Mouse (Mus musculus) spleen, postnatal 4 days (tissue): ENCODE results near the gene Ubl3.
A peak's percentile ranks its signal among the peaks of the same experiment; 100 is the strongest.

Source experiments
- DNase-seq, 2 experiments: peaks; one replicate each; pipeline ENCODE4 v3.0.0; 2022; ENCODE audit warnings: low spot score in 2 of 2

Gene Ubl3

DNA sequence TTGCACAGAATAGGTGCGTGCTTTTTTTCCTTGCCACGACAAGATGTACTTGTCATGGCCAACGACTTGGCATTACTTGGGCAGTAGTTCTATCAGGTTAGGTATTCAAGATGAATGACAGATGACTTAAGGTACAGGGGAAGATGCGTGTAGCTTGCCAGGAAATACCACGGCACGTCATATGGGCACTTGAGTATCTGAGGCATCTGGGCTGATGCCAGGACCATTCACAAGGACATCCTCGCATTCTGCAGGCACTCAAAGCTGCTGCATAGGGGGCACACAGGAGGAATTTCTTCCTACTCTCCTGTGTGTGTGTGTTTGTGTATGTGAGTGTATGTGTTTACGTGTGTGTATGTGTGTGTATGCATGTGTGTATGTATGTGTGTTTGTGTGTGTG is 9.6 kb upstream of the Ubl3 start:
- no peak for DNase-seq

DNA sequence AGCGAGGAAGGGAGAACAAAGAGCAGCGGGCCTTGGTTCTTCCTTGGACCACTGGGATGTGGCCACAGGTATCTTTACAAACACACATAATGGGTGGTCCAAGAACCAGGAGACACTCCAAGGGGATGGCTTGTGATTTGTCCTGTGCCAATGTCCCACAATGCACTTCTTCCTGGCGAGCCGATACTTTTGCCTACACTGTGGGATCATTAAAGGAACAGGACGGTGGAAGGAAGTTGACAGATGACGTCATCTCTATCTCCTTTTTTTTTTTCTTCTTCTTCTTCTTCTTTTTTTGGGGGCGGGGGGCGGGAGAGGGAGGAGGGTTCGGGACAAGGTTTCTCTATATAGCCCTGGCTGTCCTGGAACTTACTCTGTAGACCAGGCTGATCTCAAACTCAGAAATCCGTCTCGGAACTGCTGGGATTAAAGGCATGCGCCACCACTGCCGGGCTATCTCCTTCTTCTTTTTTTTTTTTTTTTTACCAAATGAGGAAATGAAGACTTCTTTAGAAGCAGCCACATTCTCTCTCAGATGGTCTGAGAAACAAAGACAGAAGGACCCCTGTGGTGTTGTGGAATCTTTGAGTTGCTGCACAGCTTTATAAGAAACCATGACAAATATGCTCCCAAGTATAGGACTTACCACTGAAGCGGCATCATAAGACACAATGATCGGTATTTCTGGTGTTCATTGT is 6.8 kb upstream of the Ubl3 start:
- no peak for DNase-seq

DNA sequence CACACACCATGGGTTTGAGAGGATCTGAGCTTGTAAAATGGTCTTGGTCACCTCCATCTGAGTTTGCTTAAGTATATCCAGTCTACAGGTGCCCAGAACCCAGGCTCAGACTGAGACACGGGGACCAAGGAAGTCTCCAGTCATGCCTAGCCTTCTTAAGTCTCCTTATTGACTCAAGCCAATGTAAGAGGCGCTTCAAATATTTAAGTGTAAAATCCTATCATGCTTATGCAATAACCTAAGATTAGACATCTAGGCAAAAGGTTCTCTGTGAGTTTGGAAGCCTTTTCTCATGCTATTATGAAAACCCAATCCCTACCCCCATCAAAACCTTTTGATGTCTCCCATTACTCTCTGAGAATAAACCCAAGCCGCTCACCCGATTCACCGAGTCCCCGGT is 5.9 kb upstream of the Ubl3 start:
- no peak for DNase-seq

DNA sequence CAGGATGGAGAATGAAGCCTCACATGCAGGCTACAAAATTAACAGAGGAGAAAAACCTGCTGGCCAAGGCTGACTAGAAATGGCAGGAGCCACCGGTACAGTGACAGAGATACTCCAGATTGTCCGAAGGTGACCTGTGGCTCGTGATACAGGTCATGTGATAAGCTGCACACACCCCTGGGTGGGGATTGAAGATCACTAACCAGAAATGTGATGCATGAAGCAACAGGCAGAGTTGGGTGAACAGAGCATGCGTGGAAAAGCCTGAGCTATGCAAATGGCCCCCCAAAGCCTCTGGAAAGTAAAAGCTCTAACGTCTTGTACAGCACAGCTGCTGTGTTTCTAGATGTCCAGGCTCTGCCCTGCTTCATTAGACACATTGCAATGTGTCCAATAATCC is 3.9 kb upstream of the Ubl3 start:
- DNase-seq = peak in 1 of 2 experiments; percentile 38

DNA sequence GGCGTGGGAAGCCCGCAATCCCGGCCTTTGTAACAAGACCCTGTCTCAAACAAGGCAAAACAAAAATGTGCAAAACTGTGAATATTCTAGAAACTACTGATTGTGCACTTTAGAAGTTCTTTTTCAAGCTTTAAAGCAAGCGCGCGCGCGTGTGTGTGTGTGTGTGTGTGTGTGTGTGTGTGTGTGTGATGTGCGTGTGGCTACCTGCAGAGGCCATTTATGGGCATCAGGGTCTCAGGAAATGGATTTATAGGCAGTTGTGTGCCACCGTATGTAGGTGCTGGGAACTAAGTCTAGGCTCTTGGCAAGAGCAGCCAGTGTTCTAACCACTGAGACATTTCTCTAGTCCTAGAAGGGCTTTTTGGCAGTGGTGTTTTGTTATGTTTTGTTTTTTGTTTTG is 2.6 kb upstream of the Ubl3 start:
- no peak for DNase-seq

DNA sequence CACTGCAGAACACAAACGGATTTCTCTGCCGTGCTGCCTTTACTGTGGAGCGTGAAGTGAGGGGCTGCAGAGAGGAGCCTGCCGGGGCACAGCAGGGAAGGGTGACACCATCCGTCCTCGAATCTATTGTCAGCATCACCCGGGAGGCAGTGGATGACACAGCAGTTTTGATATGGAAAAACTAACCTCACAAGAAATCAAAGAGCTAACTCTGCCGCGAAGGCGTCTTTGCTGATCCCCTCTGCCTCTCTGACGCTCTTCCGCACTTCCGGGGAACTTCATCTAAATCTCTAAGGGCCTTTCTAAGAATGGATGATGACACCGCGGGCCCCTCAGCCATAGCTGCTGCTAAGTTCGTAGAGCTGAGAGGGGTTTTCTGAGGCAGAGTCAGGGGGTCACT is 2.1 kb upstream of the Ubl3 start:
- DNase-seq = no peak

DNA sequence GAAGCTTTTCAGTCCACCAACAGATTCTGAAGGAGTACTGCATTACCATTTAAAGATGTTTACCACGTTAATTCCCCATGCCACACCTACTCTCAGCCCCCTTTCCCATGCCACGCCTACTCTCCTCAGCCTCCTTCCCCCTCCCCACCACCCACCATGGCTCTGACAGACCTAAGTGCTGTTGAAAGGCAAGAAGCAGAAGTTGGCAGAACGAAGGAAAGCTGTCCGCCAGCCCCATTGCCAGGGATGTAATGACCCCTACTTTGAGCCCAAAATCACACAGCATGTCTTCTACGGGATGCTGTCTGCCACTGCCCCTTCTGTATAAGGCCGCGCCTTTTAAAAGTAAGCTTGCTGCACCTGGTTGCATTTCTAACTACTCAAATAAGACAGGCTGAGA is 1.7 kb upstream of the Ubl3 start:
- no peak for DNase-seq

DNA sequence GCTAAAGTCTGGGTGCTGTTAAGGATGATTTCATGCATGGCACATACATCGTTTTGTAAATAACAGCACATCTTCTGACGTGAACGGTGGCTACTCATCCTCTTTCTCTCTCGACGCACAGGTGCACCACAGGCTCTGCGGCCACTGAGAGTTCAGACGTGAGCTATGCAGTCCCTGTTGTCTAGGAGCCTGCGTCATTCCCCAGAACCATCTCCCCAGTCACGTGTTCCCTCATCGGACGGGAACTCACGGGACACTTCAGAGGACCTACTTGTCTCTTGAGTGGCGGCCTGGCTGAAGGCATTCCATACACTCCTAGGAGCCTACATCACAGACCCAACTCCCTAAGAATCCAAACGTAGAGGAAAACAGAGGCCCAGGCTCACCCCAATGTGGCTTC is 1.1 kb upstream of the Ubl3 start:
- DNase-seq = no peak

DNA sequence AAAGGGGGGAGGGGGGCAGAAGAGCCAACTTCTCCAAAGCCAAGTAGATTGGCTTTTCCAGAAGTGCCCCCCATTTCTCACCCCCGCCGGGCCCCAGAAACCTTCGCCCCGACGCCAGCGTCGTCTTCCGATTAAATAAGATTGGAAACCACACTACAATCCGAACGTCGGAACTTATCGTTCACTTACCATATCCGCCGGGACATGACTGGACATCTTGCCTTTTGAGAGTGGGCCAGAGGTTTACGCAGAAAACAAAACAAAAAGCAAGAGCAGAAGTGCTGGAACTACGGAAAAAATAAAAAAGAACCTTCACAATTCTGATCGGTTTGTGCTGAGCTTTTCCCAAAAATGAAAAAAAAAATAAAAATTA is 839 bp downstream of the Ubl3 start:
- no peak for DNase-seq

DNA sequence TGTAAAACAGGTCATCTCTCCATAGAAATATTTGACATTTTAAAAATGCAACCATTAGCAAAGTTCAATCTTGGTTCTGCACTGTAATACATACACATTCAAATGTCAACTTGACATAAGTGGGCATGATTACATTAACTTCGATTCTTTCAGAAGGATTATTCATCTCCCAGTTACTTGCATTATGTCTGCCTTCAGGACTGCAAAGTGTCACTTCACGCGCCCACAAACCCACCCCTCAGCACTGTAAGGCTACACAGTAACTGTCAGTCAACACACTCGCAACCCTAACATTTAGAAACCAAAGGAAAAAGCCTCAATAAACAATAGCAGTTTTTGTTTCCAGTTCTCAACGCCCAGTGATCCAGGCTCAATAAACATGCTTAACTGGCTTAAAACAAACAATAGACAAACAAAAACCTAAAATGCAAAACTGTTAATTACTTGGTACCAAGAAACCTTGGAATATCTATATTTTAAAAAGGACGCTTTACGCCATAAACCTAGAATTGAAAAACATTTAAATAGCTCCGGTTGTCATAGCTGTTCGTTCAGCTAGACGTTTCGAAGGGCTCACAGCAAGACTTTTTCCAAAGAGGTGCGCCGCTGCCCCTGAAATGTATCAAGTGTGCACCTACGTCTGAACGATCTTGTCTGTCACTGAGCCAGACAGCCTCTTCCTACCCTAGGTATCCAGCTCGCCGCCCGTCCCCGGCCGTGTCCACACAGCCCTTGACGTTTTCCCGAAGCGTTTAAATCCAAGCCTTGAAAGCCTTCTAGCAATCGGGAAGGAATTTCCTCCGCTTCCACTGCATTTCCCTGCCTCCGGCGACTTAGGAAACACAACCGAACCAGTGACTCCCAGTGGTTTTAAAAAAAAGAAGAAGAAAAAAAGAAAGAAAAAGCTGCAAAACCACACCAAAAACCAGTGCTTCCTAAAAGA is 1.5 kb downstream of the Ubl3 start:
- DNase-seq = no peak

DNA sequence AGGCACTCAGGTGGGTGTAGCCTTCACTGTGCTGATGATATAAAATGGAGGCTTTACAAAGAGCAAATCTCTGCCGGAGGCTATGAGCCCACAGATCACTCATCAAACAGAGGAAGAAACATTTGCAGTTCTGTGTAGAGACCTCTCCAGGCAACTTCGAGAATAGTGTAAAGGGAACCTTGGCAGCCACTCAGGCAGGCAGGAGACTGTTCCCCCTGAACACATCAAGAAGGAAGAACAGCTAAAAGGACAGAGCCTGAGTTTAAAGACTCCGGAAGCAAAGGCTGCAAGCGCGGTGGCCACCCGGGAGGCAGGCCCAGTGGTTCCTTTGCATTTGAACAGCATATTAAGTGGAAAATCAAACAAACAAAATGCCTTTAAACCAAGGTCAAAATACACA is 2.2 kb downstream of the Ubl3 start:
- DNase-seq = no peak

DNA sequence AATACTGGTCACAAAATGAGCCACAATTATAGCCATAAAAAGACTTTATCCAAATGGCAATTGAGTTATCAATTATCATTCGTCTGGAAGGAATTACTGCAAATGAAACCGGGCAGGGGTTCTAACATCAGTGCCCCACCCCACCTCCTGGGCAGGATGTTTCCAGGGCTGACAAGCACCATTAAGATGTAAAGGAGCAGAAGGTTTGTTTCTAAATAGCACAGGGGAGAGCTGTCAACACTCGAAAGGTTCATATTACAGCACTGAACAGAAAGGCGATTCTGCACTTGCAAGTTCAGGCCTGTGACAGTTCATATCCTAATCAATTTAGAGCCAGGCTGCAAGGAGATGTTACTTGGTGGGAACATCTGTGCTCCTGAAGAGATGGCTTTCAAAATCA is 3.3 kb downstream of the Ubl3 start:
- no peak for DNase-seq

DNA sequence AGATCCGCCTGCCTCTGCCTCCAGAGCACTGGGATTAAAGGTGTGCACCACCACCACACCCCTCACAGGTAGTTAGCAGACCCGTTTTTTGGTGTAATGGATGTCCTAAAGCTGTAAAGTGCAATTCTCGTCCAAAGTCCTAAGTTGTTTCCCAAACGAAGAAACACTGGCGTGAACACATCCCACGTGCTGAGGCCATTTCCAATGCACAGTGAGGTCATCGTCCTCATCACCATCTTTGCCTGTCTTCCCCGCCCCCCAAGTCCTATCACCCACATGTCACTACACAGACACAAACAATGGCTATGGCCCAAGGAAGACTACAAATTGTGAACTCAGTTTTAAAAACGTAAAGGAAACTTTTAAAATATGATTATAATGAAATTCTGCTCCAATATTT is 4.0 kb downstream of the Ubl3 start:
- no peak for DNase-seq

DNA sequence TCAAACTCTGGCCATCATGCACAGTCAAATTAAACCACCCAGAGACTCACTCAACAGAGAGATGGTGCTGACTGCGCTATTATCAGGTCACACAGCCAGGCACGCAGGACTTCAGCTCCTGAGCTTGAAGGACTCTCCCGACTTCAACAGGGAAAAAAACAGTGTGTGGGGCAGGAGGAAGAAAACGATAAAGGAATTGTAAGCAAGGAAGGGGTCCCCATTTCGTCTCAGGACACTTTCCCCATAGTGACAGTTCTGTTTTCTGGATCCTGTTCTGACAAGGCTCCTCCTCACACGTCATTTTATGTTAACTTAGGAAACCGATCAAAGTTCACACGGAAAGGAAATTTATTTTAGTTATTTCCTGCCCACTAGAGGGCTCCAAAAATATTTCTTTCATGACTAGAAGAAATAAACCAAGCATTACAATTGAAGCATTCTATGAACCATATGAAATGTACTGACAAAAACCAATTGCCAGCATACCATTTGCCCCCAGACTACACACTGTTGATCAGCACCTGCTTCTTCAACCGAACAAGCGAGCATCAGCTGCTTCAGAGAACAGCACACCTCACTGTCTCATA is 4.6 kb downstream of the Ubl3 start:
- DNase-seq = no peak

DNA sequence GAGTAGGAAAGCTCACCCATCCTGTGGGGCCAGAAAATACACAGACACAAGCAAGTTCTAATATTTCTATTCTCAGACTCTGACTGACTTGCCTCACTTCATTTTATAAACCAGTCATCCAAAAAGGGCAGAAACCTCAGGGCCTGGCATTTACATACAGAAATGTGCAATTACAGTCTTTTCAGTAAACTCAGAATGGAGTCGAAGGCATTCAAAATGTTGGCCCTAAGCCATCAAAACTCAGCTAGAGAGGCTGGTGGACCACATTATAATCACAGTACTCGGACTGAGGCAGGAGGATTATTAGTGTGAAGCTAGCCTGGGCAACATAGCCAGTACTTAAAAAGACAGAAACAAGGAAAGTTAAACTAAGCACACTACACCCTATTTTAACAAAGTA is 5.6 kb downstream of the Ubl3 start:
- no peak for DNase-seq

DNA sequence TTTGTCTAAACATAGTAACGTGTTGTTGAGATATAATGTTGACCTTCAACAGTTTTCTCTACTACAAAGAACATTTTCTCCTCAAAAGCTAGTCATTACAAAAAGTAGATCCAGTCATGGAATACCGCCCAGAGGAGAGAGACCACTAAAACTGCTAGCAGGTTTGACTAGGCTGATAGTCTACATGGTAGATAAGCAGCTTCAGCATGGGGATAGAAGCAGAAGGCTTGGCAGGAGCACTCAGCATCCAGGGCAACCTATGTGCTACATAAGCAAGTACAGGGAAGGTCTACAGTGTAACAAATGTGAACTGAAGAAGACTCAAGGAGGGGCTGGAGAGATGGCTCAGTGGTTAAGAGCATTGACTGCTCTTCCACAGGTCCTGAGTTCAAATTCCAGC is 7.9 kb downstream of the Ubl3 start:
- DNase-seq = no peak

DNA sequence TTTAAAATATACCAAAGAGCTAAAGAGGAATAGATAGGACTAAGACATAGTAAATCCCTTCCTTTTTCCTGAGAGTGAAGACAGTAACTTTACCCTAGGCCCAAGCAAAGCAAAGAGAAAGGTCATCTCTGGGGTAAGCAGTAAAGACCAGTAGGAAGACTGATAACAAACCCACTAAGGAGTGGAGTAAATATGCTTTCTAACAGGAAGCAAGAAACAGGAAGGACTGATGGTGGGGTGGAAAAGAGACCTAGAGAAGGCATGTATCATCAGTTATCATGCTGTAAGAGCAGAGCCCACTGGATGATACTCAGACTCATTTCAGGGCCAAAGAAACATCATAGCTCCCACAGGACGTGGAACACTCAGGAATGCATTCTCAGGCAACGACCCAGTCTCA is 10.4 kb downstream of the Ubl3 start:
- DNase-seq = no peak

DNA sequence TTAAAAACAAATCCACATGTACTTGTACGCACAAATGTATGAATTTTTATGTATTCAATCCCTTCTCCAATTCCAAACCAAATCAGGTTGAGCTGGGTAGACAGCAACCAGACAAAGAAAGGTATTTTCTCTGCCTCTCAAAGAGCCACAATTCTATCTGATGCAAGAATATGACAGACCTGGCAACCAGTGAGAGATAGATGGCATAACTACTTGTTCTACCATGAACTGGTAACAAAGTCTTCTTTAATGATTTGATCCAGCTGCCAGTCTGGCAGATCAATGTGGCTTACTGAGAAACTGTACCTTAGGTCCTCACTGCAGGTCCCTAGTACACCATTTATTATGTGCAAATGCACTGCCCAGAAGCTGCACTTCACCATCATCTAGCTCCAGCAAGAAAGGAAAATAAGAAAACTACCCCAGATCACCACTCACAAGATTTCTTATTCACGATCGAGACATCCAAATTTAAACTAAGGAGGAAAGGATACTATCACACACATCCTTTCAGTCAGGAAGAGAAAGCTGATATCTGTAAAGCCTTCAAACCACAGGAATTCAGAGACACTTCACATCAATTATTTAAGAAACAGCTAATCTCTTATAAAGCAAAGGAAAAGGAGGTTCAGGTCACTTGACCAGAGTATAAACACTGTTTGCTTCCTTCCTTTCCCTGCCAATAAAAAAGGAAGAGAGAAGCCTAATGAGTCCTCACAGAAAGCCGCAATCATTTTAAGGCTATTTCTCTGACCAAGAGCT is 16.7 kb downstream of the Ubl3 start:
- no peak for DNase-seq

DNA sequence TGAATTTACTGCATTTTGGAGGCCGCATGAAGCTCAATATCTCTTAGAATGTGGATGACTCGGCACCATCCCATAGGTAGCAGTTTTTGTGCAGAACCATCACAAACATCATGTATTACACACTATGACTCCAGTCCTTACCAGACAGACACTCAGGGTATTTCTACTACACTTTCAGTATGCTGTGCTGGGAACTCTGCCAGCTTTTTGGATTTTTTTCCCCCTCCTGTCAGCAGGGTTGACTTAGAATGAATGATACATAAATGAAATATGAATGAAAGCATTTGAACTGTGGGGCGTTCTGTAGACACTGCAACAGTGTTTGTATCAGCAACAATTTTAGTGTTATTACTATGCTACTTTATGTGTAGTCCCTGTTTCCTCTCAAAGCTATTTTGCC is 17.9 kb downstream of the Ubl3 start:
- no peak for DNase-seq

DNA sequence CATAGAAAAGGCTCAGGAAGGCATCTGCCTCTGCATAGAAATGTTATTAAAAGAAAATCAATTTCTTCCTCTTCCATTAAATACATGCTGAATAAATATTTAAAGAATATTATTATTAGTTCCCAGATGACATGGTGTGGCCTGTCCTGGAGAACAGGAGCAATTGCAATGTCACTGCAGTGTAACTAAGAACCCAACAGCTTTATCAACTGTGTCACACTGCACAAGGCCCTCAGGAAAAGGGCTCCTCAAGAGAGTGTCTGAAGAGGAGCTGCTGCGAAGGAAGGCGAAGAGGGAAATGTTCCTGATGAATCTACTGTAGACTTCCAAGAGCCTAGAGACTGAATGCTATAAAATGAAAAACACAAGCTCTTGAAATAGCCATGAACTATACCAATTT is 18.7 kb downstream of the Ubl3 start:
- DNase-seq = no peak

DNA sequence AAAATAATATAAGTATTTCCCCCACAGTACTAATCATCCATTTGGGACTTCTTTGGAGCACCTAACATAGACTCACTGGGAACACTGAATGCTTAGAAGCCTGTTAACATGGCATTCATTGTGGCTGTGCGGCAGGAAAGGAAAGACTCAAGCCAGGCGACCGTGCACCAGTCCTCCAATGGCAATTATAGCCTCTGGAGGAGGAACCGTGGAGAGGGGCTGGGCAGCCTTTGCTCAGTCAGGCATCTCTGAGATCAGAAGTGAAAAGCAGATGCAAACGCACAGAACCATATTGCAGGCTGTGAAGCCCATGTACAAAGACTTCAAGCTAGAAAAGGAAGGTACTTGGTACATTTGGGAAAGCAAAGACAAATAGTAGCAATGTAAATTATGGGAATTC is 20.4 kb downstream of the Ubl3 start:
- no peak for DNase-seq

DNA sequence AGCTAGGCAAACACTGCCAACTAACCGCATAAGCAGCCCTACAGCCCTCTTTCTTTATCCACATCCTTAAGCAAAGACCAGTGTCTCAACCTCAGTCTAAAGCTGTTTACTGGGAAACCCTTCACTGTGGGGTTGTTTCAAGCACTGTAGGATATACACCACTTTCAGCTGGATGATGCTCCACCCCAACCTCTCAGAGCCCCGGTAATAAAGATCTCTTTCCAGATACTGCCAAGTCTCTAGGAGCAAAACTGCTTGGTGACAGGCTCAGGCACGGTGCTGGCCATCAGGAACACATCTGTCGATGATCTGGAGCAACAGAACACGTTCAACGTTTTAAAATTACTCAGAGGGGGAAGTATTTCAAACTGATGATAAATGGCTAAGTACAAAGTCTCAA is 25.0 kb downstream of the Ubl3 start:
- no peak for DNase-seq
